Mouse (Mus musculus): Measurements from ENCODE around the gene Hbq1b.

DNA sequence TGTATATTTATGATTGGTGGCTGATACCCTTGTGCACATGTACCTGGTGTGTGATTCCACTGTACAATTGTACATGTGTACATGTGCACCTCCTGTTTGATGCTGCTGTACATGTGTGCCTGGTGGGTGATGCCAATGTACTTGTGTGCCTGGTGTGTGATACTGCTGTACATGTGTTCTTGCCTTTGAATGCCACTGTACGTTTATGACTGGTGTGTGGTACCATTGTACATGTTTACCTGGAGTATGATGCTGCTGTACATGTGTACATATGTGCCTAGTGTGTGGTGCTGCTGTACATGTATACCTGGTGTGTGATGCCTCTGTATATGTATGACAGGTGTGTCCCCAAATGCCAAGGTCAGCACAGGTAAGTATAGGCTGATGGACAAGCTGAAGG lies 14.7 kb downstream of the Hbq1b start:
- TF ChIP-seq CTCF (IDR thresholded peaks at IDR 0.05; ENCODE audit: extremely low read depth, insufficient read length, insufficient replicate concordance, low read depth, low read length), result no peak
- TF ChIP-seq POLR2A (IDR thresholded peaks at IDR 0.05; ENCODE audit: low read depth, low read length), result no peak
